Mouse (Mus musculus): Measurements from ENCODE around the gene Aqp6.

DNA sequence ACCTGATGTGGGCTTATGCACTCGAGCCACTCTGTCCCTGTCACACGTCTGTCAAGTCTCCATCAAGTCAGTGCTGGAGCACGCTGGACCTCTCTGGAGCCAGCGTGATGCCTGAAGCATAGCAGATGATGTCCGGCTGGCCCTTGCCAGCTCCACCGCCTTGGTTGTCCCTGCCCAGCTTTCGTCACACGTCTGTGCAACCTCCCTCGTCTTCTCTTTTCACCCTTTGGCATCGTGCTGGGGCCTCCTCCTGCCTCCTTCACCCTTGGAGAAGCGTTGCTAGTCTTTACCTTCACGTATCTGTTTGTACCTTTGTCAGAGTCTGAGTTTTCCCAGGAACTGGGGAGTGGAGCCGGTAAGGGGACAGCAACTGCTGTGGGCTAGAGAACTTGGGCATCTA, 13.1 kb downstream of the Aqp6 start:
- TF ChIP-seq CTCF (conservative IDR thresholded peaks at IDR 0.05; ENCODE audit: low read length) (no peak), POU5F1 (IDR thresholded peaks at IDR 0.05; ENCODE audit: borderline replicate concordance, low read length) (no peak), NANOG (IDR thresholded peaks at IDR 0.05; ENCODE audit: borderline replicate concordance, low read length) (no peak)

Measured in E14TG2a.4 (cell line).